Mouse (Mus musculus): ENCODE measurements around the gene Gimap3. TPM values are rescaled to one million over a fixed set of nuclear protein-coding genes. Genes with fewer than 3 reads are reported as not detected.

The Gimap3 gene
- total RNA-seq (2021), result not detected
- long read RNA-seq, experiment 1, result 0 reads
- long read RNA-seq, experiment 2, result 0 reads

DNA sequence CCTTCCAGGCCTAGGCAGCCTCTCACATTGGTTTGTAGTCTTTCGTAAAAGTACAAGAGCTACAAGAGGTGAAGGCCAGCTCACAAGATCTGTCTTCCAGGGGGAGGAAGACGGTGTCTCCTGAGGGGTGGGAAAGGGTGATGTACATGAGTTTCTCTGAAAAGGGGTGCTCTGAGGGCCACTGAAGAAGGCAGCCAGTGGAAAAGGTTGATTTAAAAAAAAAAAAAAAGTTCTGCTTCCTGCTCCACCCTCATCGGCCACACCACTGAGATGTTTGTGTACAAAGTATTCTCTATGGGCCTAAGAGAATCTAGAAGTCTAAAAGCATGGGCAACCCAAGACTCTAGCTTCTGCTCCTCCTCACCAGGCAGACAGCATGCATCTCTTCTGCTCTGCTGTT, at the start of gene Gimap3:
Gene Gimap3, minus strand, starts transcription at position 156 of the 400 bp plus-strand sequence.
- intact Hi-C loops (cut with DNase I), result no loop called here
- DNase-seq, result no peak

DNA sequence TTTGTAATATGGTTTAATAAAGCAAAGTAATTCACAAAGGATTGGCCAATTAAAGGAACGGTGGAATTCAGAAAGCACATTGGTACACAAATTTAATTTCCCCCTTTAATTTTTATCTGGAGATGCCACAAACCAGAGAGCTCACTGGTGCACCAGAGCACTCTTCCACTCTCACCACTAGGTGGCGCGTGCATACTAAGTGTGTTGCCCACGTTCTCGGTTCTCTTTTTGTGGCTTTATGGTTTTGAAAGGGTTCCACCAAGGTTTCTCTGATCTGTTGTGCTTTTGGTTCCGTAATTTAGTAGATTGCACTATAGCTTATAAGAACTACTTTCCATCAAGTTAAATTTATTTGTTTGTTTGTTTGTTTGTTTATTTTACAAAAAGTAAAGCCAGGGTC, 47.2 kb upstream of the Gimap3 start:
- intact Hi-C loops (cut with DNase I), result loop anchor here (2.0 to 5.0 kb wide), 3 partner anchors 41 to 139 kb away; no protein-coding TSS in a partner anchor
- DNase-seq, result peak in 1 of 2 experiments; percentile 57

DNA sequence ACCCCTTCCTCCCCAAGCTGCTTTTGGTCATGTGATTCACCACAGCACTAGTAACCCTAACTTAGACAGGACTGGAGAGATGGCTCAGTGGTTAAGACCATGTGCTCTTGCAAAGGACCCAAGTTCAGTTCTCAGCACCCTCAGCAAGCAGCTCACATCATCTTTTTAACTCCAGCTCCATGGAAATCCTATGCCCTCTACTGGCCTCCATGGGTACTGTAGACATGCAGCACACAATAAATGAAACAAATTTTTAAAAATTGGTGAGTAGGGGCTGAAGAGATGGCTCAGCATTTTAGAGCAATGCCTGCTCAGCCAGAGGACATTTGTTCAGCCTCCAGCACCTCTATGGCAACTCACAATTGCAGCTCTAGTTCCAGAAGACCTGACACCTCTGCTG, 44.4 kb upstream of the Gimap3 start:
- DNase-seq, result no peak
- intact Hi-C loops (cut with DNase I), result loop anchor here (5.0 kb wide), 2 partner anchors 97 to 142 kb away; no protein-coding TSS in a partner anchor

- no peak for DNase-seq
- intact Hi-C loops (cut with DNase I), result no loop called here
These were observed 39.0 kb upstream of the Gimap3 start for GRCm38 (mm10) chr6:48809494-48810219.

- intact Hi-C loops (cut with DNase I), result no loop called here
- DNase-seq, result no peak
These were observed 36.1 kb upstream of the Gimap3 start for GRCm38 (mm10) chr6:48806746-48807145.

GRCm38 (mm10) chr6:48804346-48804745, 33.7 kb upstream of the Gimap3 start:
- DNase-seq, result no peak
- intact Hi-C loops (cut with DNase I), result no loop called here

- DNase-seq, result no peak
- intact Hi-C loops (cut with DNase I), result no loop called here
These were observed 32.9 kb upstream of the Gimap3 start for GRCm38 (mm10) chr6:48803406-48804051.

GRCm38 (mm10) chr6:48801897-48802296, 31.2 kb upstream of the Gimap3 start:
- DNase-seq, result no peak
- intact Hi-C loops (cut with DNase I), result no loop called here

DNA sequence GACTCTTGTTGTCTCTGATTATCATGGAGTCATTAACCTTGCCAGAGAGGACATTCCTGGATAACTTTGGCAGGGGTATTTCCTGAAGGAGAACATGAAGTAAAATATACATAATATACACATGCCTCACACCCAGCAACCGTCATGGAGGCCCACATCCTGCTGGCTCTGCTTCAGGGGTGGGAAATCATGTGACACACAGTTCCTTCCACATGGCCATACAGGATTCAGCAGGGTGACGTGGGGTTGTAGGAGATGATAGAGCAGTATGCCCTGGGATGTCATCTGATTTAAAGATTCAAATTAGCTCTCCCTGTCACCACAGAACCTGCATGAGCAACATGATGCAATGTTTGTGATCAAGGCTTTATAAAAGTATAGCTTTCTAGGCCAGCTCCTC, 17.2 kb upstream of the Gimap3 start:
- intact Hi-C loops (cut with DNase I), result no loop called here
- no peak for DNase-seq

- DNase-seq, result no peak
- intact Hi-C loops (cut with DNase I), result no loop called here
These were observed 14.9 kb upstream of the Gimap3 start for GRCm38 (mm10) chr6:48785601-48786000.

DNA sequence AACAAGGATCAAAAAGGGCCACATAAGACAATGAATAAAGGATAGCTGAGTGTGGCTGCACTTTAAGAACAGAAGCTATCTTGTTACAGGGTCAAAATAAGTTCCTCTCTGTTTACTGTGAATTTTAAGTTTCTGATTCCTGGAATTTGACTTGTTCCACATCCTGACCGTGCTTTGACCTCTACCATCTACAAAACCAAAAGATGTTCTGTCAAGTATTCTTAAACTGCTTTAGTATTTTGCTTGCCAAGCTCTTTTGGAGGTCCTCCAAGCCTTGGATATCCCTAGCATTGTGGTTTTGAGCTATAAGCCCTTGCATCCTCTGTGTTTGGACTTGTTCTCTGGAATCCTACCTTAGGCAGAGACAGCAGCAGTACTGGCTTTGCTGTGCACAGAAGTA, 14.5 kb upstream of the Gimap3 start:
- intact Hi-C loops (cut with DNase I), result no loop called here
- peak in 1 of 2 experiments; percentile 25 for DNase-seq

DNA sequence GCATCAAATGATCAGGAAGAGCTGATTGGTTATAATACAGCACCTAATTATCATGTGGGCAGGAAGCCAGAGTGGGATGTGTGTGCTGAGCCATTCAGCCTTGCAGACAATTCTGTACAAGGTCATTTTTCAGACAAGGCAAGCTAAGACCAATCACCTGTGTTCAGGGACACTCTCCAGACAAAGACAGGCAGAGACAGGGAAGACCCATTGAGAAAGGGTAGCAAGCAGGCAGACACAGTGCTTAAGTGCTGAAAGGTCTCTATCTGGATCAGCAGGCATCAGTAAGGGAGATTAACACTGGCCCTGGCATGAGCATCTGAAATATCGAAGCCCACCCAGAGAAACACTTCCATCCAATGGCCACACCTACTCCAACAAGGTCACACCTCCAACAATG, 13.8 kb upstream of the Gimap3 start:
- no peak for DNase-seq
- intact Hi-C loops (cut with DNase I), result loop anchor here (5.0 kb wide), 1 partner anchor 607 kb away; no protein-coding TSS in a partner anchor

GRCm38 (mm10) chr6:48772030-48772429, 1.4 kb upstream of the Gimap3 start:
- peak; percentile 64 to 74 for DNase-seq
- intact Hi-C loops (cut with DNase I), result loop anchor here (2.0 kb wide), 1 partner anchor 127 kb away; no protein-coding TSS in a partner anchor

DNA sequence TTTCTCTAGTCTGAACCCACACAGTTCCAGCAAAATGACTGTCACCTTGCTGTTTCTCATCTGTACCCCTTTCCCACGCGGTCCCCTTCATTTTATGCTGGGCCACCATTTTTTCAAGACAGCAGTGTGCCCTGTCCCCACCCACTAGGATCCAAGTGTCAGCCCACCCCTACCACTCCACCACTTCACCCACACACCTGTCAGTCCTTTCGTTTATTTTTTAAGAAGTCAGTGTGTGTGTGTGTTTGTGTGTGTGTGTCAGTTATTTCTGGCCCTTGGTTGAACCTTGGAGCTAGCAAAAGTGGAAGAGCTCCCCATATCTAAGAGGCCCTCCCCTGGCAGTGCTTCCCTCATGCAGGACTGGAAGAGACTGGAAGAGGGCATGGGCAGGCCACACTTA, 1.7 kb downstream of the Gimap3 start:
- intact Hi-C loops (cut with DNase I), result no loop called here

DNA sequence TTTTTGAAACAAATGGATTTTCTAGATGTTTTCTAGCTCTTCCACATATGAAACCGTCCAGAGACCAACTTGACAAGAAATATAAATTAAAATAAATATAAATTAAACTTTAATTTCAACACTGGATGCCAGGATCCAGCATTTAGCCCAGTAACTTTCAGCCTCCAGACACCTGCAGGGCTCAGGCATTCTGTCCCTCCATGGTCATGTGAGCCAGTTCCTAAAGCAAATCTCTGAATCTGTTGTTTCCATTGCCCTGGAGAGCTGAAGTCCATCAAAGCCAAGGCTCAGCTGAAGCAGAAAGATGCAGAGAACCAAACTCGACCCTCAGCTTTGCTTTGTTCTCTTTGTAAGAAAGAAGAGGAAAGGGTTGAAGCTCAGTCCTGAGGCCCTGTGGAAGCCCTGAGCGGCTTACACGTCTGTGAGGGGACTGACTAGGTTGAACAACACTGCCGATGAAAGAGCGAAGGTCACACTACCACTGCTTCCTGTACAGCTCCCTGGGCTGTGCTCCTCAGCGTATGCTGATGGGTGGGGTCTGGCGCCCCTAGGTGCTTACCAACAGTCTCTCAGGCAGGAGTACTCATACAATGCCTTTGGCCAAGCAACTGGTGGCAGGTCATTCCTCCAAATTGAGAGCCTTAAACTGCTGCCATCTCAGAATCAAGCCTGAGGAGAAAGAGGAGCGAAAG, 2.3 kb downstream of the Gimap3 start:
- no peak for DNase-seq
- intact Hi-C loops (cut with DNase I), result no loop called here

More for the DNA sequence above, 1.7 kb downstream of the Gimap3 start:
- no peak for DNase-seq

DNA sequence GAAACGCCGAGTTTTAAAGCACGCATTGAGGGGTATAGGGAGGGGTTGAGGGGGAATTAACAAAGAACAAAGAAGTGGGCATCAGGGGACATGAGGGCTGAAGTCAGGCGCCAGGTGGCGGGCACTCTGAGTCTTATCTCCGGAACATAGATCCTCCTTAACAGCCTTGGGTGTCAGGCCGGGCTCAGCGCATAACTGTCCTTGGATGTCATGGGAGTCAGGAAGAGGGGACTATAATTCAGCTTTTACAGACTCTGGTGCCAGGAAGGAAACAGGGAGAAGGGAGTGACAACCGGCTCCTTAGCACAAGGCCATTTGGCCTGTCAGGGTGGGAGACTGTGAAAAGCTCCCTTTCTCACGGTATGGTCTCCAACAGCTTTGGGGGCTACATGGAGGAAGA, 6.2 kb downstream of the Gimap3 start:
- intact Hi-C loops (cut with DNase I), result no loop called here
- DNase-seq, result no peak

GRCm38 (mm10) chr6:48763567-48764270, 6.9 kb downstream of the Gimap3 start:
- DNase-seq, result no peak
- intact Hi-C loops (cut with DNase I), result no loop called here

DNA sequence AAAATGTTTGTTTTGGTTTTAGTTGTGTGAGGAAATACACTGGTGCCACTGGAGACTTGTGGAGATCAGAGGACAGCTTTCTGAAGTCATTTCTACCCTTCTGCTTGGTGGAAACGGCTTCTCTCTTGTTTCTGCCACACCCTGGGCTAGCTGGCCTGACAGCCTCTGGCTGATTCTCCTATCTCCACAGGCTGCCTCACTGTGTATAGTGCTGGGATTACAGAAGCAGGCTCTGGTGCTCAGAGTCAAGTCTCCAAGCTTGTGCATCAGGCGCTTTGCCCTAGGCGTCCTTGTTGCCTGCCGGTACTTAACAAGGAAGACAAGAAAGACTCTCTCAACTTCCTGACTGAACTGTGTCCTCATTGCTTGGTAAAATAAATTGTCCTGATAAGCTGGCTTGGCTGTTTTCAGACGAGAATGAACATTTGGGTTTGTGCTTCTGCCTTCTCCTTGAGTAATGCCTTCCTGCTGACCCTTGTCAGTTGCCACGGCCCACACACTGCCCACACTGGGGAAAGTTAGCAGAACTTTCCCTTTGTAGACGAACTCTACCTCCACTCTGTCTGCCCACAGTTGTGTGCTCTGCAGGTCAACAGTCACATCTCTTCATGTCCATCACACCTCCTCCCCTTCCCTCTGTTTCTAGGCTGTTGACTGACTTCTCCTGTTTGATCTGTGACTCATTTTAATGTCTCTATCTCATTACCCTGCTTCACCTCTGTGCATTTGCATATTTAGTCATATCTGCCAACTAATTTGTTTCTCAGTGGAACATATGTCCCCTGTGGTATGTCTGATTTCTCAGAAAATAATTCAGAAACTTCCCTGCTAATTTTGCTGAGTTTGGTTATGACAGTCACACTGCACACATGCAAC, 23.3 kb downstream of the Gimap3 start:
- intact Hi-C loops (cut with DNase I), result no loop called here
- DNase-seq, result no peak

All from gastrocnemius, postnatal 36 days (tissue).